Mouse (Mus musculus) forebrain, embryonic 16.5 days (tissue): ENCODE results near the gene Ppox. TPM values are rescaled to one million over a fixed set of nuclear protein-coding genes. Genes with fewer than 3 reads are reported as not detected.
A peak's percentile ranks its signal among the peaks of the same experiment; 100 is the strongest.

Experiments used
- ATAC-seq: fragments of 200-750 bp; cut with Nextera tagmentation; 2 replicates; pipeline ENCODE4 v1.8.0; 2017; ENCODE audit warnings: mild to moderate bottlenecking, moderate library complexity
- H3K27ac ChIP-seq: fragments of 300-500 bp; sonication (generic); 2 replicates; pipeline ENCODE4 v1.5.1; 2014; ENCODE audit warnings: low read length, control low read depth
- H3K27me3 ChIP-seq: fragments of 300-500 bp; sonication (generic); replicated peaks from 2 replicates; pipeline ENCODE4 v1.6.1; 2014; ENCODE audit warnings: low read length; ENCODE audit not compliant: control insufficient read depth, insufficient read depth
- H3K36me3 ChIP-seq: fragments of 300-500 bp; sonication (generic); 2 replicates; pipeline ENCODE4 v1.6.1; 2014; ENCODE audit not compliant: control insufficient read depth, insufficient read depth
- H3K4me1 ChIP-seq: fragments of 300-500 bp; sonication (generic); replicated peaks from 2 replicates; pipeline ENCODE4 v1.6.1; 2014; ENCODE audit warnings: low read length; ENCODE audit not compliant: control insufficient read depth, insufficient read depth
- H3K4me2 ChIP-seq: fragments of 300-500 bp; sonication (generic); 2 replicates; pipeline ENCODE4 v1.6.1; 2014; ENCODE audit warnings: mild to moderate bottlenecking, low read length, control low read depth
- H3K4me3 ChIP-seq: fragments of 300-500 bp; sonication (generic); replicated peaks from 2 replicates; pipeline ENCODE4 v1.5.1; 2014; ENCODE audit warnings: mild to moderate bottlenecking, low read length, control low read depth
- H3K9ac ChIP-seq: fragments of 300-500 bp; sonication (generic); replicated peaks from 2 replicates; pipeline ENCODE4 v1.6.1; 2014; ENCODE audit warnings: low read depth, low read length, control low read depth
- H3K9me3 ChIP-seq: fragments of 300-500 bp; sonication (generic); 2 replicates; pipeline ENCODE4 v1.6.1; 2016; ENCODE audit warnings: low read length; ENCODE audit not compliant: control insufficient read depth
- WGBS: fragments of 180-500 bp; shearing (Covaris S2); extraction: QIAGEN DNeasy Blood & Tissue Kit; methylation state at CpG from one replicate; pipeline ENCODE4 v1.1.7; 2014; 5-methylcytosine and 5-hydroxymethylcytosine counted together
- polyA plus RNA-seq: library from polyadenylated mRNA; unstranded; fragments of >200 nt; fragmentation: Nextera tagmentation; extraction: Ambion mirVana; gene quantifications from 2 replicates; pipeline ENCODE4 v1.2.1, GENCODE M21; 2015

Ppox gene
- polyA plus RNA-seq, 1 experiment from 2014 or later, result 49.2 TPM

- no peak overlapping the region for H3K27ac ChIP-seq
- WGBS, result 1% methylated on average over 25 of the region's 25 CpGs
- peaks cover 20% of the 10 kb centered on the region for H3K4me1 ChIP-seq
- H3K27me3 ChIP-seq, result no peaks in the 10 kb centered on the region
- peak overlapping the region; percentile 84 for H3K4me2 ChIP-seq
- peak overlapping the region; percentile 72 for H3K4me3 ChIP-seq
- peak overlapping the region; percentile 76 for H3K9ac ChIP-seq
- H3K9me3 ChIP-seq, result no peaks in the 10 kb centered on the region
- no peak; the same call in 1 of the 2 replicates for ATAC-seq
- H3K36me3 ChIP-seq, result peaks cover 23% of the 10 kb centered on the region
Observed at GRCm38 (mm10) chr1:171280250-171280915, 603 bp downstream of the Ppox start.

GRCm38 (mm10) chr1:171279721-171280120 is 1.3 kb downstream of the Ppox start:
- 46% methylated on average over 5 of the region's 5 CpGs for WGBS
- ATAC-seq, result no peak
- peaks cover 18% of the 10 kb centered on the region for H3K36me3 ChIP-seq
- peak overlapping the region; percentile 84 for H3K4me2 ChIP-seq
- H3K9me3 ChIP-seq, result no peaks in the 10 kb centered on the region
- no peak overlapping the region for H3K27ac ChIP-seq
- no peak overlapping the region for H3K4me3 ChIP-seq
- H3K9ac ChIP-seq, result no peak overlapping the region
- peaks cover 18% of the 10 kb centered on the region for H3K4me1 ChIP-seq
- no peaks in the 10 kb centered on the region for H3K27me3 ChIP-seq

GRCm38 (mm10) chr1:171279012-171279705 is 1.8 kb downstream of the Ppox start:
- no peaks in the 10 kb centered on the region for H3K27me3 ChIP-seq
- WGBS, result 90% methylated on average over 14 of the region's 14 CpGs
- peaks cover 20% of the 10 kb centered on the region for H3K36me3 ChIP-seq
- no peak overlapping the region for H3K4me2 ChIP-seq
- peaks cover 18% of the 10 kb centered on the region for H3K4me1 ChIP-seq
- H3K9me3 ChIP-seq, result no peaks in the 10 kb centered on the region
- no peak for ATAC-seq
- H3K4me3 ChIP-seq, result no peak overlapping the region
- no peak overlapping the region for H3K9ac ChIP-seq
- H3K27ac ChIP-seq, result no peak overlapping the region

GRCm38 (mm10) chr1:171278436-171278835 is 2.5 kb downstream of the Ppox start:
- H3K27ac ChIP-seq, result no peak overlapping the region
- no peak overlapping the region for H3K4me3 ChIP-seq
- H3K9me3 ChIP-seq, result no peaks in the 10 kb centered on the region
- H3K36me3 ChIP-seq, result peaks cover 22% of the 10 kb centered on the region
- peaks cover 18% of the 10 kb centered on the region for H3K4me1 ChIP-seq
- H3K9ac ChIP-seq, result no peak overlapping the region
- ATAC-seq, result no peak
- no peaks in the 10 kb centered on the region for H3K27me3 ChIP-seq
- WGBS, result 95% methylated on average over 8 of the region's 8 CpGs
- no peak overlapping the region for H3K4me2 ChIP-seq

GRCm38 (mm10) chr1:171277736-171278135 is 3.2 kb downstream of the Ppox start:
- no peaks in the 10 kb centered on the region for H3K9me3 ChIP-seq

GRCm38 (mm10) chr1:171276110-171276748 is 4.8 kb downstream of the Ppox start:
- Histone ChIP-seq H3K9ac (no peak overlapping the region), H3K36me3 (peaks cover 26% of the 10 kb centered on the region), H3K4me3 (no peak overlapping the region), H3K4me2 (no peak overlapping the region), H3K27ac (no peak overlapping the region), H3K27me3 (no peaks in the 10 kb centered on the region), H3K9me3 (no peaks in the 10 kb centered on the region), H3K4me1 (peaks cover 20% of the 10 kb centered on the region)
- no peak for ATAC-seq
- WGBS, result 96% methylated on average over 14 of the region's 14 CpGs

More at GRCm38 (mm10) chr1:171277736-171278135, 3.2 kb downstream of the Ppox start:
- H3K36me3 ChIP-seq, result peaks cover 22% of the 10 kb centered on the region
- H3K4me2 ChIP-seq, result no peak overlapping the region
- no peaks in the 10 kb centered on the region for H3K27me3 ChIP-seq
- no peak overlapping the region for H3K27ac ChIP-seq
- no peak for ATAC-seq
- peaks cover 18% of the 10 kb centered on the region for H3K4me1 ChIP-seq
- 90% methylated on average over 10 of the region's 10 CpGs for WGBS
- H3K9ac ChIP-seq, result no peak overlapping the region
- H3K4me3 ChIP-seq, result no peak overlapping the region

- Histone ChIP-seq H3K27ac (no peak overlapping the region), H3K4me1 (peaks cover 23% of the 10 kb centered on the region), H3K9ac (no peak overlapping the region), H3K27me3 (no peaks in the 10 kb centered on the region), H3K36me3 (peaks cover 26% of the 10 kb centered on the region), H3K9me3 (no peaks in the 10 kb centered on the region), H3K4me3 (no peak overlapping the region), H3K4me2 (no peak overlapping the region)
- no peak for ATAC-seq
- 70% methylated on average over 11 of the region's 11 CpGs for WGBS
Observed at GRCm38 (mm10) chr1:171275144-171275734, 5.7 kb downstream of the Ppox start.

- WGBS, result 90% methylated on average over 12 of the region's 12 CpGs
- ATAC-seq, result no peak
- H3K9me3 ChIP-seq, result no peaks in the 10 kb centered on the region
- no peak overlapping the region for H3K4me3 ChIP-seq
- no peak overlapping the region for H3K27ac ChIP-seq
- no peak overlapping the region for H3K9ac ChIP-seq
- no peak overlapping the region for H3K4me2 ChIP-seq
- peaks cover 22% of the 10 kb centered on the region for H3K4me1 ChIP-seq
- no peaks in the 10 kb centered on the region for H3K27me3 ChIP-seq
- peaks cover 26% of the 10 kb centered on the region for H3K36me3 ChIP-seq
Observed at GRCm38 (mm10) chr1:171274171-171274570, 6.8 kb downstream of the Ppox start.

GRCm38 (mm10) chr1:171272086-171272485 is 8.9 kb downstream of the Ppox start:
- WGBS, result 94% methylated on average over 3 of the region's 3 CpGs
- Histone ChIP-seq H3K36me3 (peaks cover 26% of the 10 kb centered on the region), H3K9me3 (no peaks in the 10 kb centered on the region), H3K4me1 (peaks cover 22% of the 10 kb centered on the region), H3K9ac (no peak overlapping the region), H3K27me3 (no peaks in the 10 kb centered on the region), H3K27ac (no peak overlapping the region), H3K4me3 (no peak overlapping the region), H3K4me2 (no peak overlapping the region)
- no peak for ATAC-seq
